Mouse (Mus musculus) brain, embryonic 14.5 days (tissue): Measurements from ENCODE around the gene Jaml. TPM values are rescaled to one million over a fixed set of nuclear protein-coding genes. Genes with fewer than 3 reads are reported as not detected.

Experiments used
- DNase-seq: peaks from one replicate; pipeline ENCODE4 v3.0.0-alpha.2; 2011; ENCODE audit warnings: low read depth
- CTCF ChIP-seq: fragments of 200-500 bp; IDR thresholded peaks from 2 replicates; pipeline ENCODE4 v1.5.1; 2012; ENCODE audit warnings: inconsistent platforms, mild to moderate bottlenecking, moderate library complexity, borderline replicate concordance; ENCODE audit not compliant: insufficient read depth, insufficient read length; ENCODE audit errors: extremely low read depth
- POLR2A ChIP-seq: fragments of 200-500 bp; IDR thresholded peaks from 2 replicates; pipeline ENCODE4 v1.6.1; 2012; ENCODE audit warnings: mild to moderate bottlenecking, inconsistent platforms, borderline replicate concordance; ENCODE audit not compliant: poor library complexity, insufficient read depth, insufficient read length, severe bottlenecking; ENCODE audit errors: extremely low read depth
- polyA plus RNA-seq: library from polyadenylated mRNA; depleted of rRNA; stranded (reverse); fragments of >200 nt; gene quantifications from 2 replicates; pipeline ENCODE4 v1.2.3, GENCODE M21; 2012

Jaml gene
- polyA plus RNA-seq, 1 experiment, result 0.10 TPM

- no peak for TF ChIP-seq CTCF
- TF ChIP-seq POLR2A, result no peak
- no peak for DNase-seq
Observed at GRCm38 (mm10) chr9:45085741-45086690, 7.0 kb downstream of the Jaml start.

DNA sequence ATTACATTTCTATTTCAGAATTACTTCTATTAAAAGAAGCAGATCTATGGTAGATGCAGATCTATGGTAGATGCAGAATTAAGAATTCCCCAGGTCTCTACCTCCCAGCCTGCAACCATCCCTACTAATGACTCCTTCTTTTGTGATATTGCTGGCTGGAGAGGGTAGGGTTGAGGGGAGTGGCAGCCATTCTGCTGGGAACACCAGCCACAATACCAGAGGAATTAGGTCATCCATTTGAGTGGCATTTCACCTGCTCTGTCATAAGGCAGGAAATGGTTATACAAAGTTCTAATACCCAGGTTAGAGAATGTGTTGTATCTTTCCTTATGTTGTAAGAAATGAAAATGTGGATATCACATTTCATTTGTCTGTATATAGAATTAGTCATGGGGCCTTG lies 9.1 kb downstream of the Jaml start:
- DNase-seq, result no peak
- TF ChIP-seq POLR2A (no peak), CTCF (no peak)

GRCm38 (mm10) chr9:45090811-45091210 lies 11.8 kb downstream of the Jaml start:
- TF ChIP-seq CTCF (peak; percentile 21; the same call in 1 of the 2 replicates), POLR2A (no peak)
- no peak for DNase-seq

GRCm38 (mm10) chr9:45092641-45093040 lies 13.7 kb downstream of the Jaml start:
- DNase-seq, result no peak
- TF ChIP-seq CTCF (no peak), POLR2A (no peak)

DNA sequence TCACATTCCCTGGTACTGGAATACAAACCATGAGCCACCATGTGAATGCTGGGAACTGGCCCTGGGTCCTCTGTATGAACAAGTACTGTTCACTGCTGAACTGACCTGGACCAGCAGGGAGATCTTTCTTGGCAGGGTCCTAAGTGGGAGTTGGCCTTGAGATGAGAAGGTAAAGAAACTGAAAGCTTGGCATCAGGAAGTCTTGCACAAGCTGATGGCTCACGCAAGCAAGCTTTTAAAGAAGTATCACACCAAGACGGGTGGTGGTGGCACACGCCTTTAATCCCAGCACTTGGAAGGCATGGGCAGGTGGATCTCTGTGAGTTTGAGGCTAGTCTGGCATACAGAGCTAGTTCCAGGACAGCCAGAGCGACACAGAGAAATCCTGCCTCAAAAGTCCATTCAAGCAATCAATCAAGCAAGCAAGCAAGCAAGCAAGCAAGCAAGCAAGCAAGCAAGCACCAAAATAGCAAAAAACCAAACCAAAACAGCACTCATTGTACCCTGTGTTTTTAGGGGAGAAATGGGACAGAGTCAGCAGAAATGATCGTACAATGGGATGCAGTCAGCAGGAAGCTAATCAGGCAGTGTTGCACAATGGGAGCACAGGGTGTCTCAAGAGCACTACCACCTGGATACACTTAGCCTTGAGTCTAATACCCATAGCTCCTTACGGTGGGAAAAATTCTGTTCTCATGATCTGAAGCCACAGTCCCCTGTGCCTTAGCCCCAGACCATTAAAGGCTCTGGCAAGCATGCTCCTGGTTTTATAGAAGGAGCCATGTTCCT lies 16.4 kb downstream of the Jaml start:
- TF ChIP-seq POLR2A, result no peak
- TF ChIP-seq CTCF, result no peak
- DNase-seq, result no peak

- TF ChIP-seq CTCF, result no peak
- no peak for TF ChIP-seq POLR2A
Observed at GRCm38 (mm10) chr9:45097877-45098276, 18.9 kb downstream of the Jaml start.

GRCm38 (mm10) chr9:45098426-45098825 lies 19.4 kb downstream of the Jaml start:
- TF ChIP-seq CTCF, result no peak
- no peak for TF ChIP-seq POLR2A
- no peak for DNase-seq

More at GRCm38 (mm10) chr9:45097877-45098276, 18.9 kb downstream of the Jaml start:
- no peak for DNase-seq

- TF ChIP-seq POLR2A, result no peak
- TF ChIP-seq CTCF, result no peak
- no peak for DNase-seq
Observed at GRCm38 (mm10) chr9:45102528-45102927, 23.5 kb downstream of the Jaml start.

- TF ChIP-seq CTCF (no peak), POLR2A (no peak)
- no peak for DNase-seq
Observed at GRCm38 (mm10) chr9:45103211-45103979, 24.4 kb downstream of the Jaml start.

GRCm38 (mm10) chr9:45105596-45106374 lies 26.8 kb downstream of the Jaml start:
- DNase-seq, result no peak
- TF ChIP-seq POLR2A, result no peak
- no peak for TF ChIP-seq CTCF

GRCm38 (mm10) chr9:45115706-45116105 lies 36.7 kb downstream of the Jaml start:
- no peak for TF ChIP-seq POLR2A
- no peak for TF ChIP-seq CTCF
- DNase-seq, result peak; percentile 91

DNA sequence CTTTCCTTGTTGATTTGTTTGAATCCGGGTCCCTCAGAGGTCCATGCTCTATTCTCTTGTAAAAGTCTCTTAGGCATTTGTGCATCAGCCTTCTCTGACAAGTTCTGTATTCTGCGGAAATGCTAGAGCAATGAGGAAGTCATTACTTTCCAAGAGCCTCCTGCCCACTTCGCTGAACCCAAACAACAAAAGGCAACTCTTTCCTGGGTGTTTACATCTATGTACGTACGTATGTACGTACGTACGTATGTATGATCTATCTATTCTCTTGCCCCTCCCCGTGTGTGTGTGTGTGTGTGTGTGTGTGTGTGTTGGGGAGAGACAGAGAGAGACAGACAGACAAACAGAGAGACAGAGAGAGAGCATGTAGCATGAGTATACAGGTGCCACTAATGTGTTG lies 37.8 kb downstream of the Jaml start:
- TF ChIP-seq CTCF (no peak), POLR2A (no peak)
- DNase-seq, result no peak
